Mouse (Mus musculus) embryo, embryonic 11.5 days (tissue): ENCODE measurements around the gene Lekr1.

ENCODE experiments used
- DNase-seq: peaks from one replicate; pipeline ENCODE4 v3.0.0-alpha.2; 2012; ENCODE audit warnings: low read depth, low spot score

Lekr1 gene

DNA sequence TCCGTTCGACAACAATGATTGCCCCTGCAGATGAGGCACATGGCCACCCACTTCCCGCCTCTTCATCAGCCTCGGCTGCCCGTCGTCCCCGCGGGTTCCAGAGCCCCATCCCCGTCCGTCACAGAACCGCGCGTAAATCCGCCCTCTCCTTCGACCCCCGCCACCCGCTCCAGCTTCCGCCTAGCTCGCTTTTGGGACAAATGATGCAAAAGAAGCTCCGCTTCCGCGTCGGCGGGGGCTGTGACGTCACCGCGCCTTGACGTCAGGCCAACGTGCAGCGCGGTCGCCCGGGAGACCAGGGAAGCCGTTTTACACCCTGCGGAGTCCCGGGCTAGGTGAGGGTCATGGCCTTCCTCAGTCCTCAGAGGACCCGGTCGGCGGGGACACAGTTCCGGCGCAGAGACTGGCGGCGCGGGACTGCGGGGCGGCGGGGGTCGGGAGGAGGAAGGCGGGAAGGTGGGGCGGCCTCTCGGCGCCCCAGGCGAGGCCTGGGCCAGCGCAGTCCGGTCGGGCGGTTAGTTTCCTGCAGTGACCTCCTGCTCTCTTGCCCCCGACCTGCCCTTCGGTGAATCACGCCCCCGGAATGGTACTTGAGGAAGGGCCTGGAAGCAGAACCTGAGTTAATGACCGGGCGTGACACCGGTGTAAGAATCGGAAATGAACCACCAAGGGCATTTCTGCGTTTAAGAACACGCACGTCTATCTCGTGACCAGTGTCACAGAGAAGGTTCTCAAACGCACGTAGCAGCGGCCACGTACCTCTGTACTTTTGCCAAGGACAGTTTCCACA lies at the start of gene Lekr1:
Gene Lekr1, plus strand, starts transcription at position 252 of the 790 bp plus-strand sequence.
- DNase-seq: peak; percentile 83

GRCm38 (mm10) chr3:65617507-65617906 lies 48.5 kb upstream of the Lekr1 start:
- no peak for DNase-seq

GRCm38 (mm10) chr3:65619340-65619739 lies 46.7 kb upstream of the Lekr1 start:
- DNase-seq: no peak

GRCm38 (mm10) chr3:65623057-65623456 lies 43.0 kb upstream of the Lekr1 start:
- DNase-seq: no peak

- no peak for DNase-seq
Measured at GRCm38 (mm10) chr3:65625496-65626289, 40.3 kb upstream of the Lekr1 start.

- DNase-seq: no peak
Measured at GRCm38 (mm10) chr3:65626290-65626914, 39.6 kb upstream of the Lekr1 start.

- no peak for DNase-seq
Measured at GRCm38 (mm10) chr3:65627021-65627706, 38.9 kb upstream of the Lekr1 start.

GRCm38 (mm10) chr3:65627707-65628028 lies 38.4 kb upstream of the Lekr1 start:
- no peak for DNase-seq

DNA sequence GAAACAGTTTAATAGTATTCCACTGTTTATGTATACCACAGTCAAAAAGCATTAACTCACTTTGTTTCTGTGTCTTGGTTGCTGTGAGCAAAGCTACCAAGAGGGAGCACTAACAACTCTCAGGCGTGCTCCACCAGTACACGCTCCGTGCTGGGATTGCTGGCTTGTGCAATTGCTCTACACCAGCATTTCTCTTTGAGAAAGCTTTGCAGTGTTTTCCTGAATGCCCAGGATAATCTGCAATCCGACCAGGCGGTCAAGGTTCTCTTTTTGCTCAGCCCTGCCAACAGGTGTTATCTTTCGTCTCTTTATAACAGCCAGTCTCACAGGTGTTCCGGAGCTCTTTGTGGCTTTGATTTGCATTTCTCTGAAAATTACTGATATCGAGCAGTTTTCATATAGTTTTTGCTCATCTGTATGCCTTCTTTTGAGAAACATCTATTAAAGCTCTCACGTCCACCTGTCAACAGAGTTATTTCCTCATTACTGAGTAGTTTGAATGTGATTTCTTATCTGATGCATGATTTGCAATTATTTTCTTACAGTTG lies 36.4 kb upstream of the Lekr1 start:
- no peak for DNase-seq

DNA sequence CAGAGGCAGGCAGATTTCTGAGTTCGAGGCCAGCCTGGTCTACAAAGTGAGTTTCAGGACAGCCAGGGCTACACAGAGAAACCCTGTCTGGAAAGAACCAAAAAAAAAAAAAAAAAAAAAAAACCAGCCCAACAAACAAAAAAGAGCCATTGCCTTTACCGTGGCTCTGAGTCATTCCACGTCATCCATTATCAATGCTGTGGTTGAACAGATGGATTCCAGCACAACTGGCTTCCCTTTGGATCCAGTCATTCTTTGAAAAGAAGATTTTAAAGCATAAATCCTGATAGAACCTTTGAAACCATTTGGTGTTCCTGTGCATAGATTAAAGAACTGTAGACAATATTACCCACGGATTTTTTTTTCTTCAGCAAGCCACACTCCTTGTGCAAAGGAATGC lies 32.4 kb upstream of the Lekr1 start:
- no peak for DNase-seq

DNA sequence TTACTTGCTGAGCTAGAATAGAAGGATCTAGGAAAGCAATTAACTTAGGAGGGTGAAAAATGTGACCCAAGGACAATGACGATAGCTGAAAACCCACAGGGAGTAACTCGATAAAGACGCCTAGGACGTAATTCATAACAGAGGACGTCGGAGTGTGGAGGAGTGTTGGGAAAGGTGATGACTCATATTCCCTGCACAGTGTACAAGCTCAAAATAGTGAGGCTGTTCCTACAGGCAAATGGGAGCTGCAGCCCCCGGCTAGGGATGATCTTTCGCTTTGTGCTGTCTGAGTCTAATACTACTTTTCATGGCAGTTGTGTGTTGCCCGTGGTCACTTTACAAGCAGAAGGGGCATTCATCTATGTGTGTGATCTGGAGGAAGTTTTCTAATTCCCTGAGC lies 30.0 kb upstream of the Lekr1 start:
- DNase-seq: no peak

DNA sequence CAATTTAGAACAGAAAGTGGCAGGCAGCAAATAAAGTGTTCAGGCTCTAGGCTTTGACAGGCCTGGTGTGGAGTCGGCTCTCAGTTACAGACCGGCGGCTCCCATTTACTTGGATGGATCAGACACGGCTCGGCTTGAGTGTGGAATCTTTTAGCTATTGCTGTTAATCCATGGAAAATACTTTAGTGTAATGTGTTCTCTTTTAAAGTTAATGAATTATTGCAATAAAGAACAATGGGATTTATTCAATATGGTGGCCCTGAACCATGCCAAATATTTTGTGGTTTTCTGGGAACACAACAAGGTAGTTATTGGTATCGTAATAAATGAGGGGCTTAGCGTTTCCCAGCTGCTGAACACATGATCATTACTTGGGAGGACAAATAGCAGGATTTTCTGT lies 28.7 kb upstream of the Lekr1 start:
- DNase-seq: no peak

- DNase-seq: no peak
Measured at GRCm38 (mm10) chr3:65638896-65639295, 27.1 kb upstream of the Lekr1 start.

- no peak for DNase-seq
Measured at GRCm38 (mm10) chr3:65639454-65640014, 26.5 kb upstream of the Lekr1 start.

GRCm38 (mm10) chr3:65642959-65643358 lies 23.1 kb upstream of the Lekr1 start:
- DNase-seq: no peak

DNA sequence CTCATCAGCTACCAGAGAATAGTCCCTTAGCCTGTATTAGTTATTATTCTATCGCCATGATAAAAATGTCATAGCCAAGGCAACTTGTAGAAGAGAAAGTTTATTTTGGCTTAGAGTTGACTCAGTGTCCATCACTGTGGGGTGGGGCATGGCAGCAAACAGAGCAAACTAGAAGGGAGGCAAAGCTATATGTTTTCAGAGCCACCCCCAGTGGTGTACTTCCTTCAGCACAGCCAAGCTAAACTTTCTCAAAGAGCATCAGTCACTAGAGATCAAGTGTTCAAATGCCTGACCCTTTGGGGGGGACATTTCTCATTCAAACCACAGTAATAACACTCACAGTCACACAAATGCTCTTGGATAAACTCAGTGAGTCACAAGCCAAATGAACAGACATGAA lies 22.4 kb upstream of the Lekr1 start:
- no peak for DNase-seq

DNA sequence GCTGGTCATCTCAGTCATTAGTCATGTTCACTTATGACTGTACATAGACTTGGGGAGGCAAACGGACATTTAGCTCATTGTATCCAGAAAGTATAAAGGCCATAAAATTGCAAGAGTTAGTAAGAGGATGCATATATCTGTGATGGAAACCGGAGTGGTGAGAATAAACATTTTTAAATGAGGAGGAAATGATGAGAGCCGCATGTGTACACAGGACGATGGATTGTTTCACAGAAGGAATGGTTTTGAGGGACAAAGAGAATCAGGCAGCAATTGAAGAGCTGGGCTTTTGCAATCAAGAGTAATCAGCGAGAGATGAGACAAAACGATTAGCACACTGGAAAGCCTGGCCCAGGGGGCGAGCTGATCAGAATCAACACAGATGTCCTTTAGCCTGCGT lies 18.4 kb upstream of the Lekr1 start:
- DNase-seq: no peak

GRCm38 (mm10) chr3:65648913-65649312 lies 17.1 kb upstream of the Lekr1 start:
- no peak for DNase-seq

GRCm38 (mm10) chr3:65650156-65650815 lies 15.7 kb upstream of the Lekr1 start:
- no peak for DNase-seq

GRCm38 (mm10) chr3:65654541-65655206 lies 11.4 kb upstream of the Lekr1 start:
- no peak for DNase-seq
